Mouse (Mus musculus): Measurements from ENCODE around the gene Txndc12.

GRCm38 (mm10) chr4:108909872-108910425 is 75.5 kb downstream of the Txndc12 start:
- TF ChIP-seq CTCF (IDR thresholded peaks at IDR 0.05; ENCODE audit: control insufficient read depth, insufficient read depth, insufficient replicate concordance, low read depth, low read length) (no peak), POLR2A (IDR thresholded peaks at IDR 0.05; ENCODE audit: control insufficient read depth, low read depth, low read length) (no peak)

Data from testis, adult 2 months (tissue).